Mouse (Mus musculus): Measurements from ENCODE around the gene Cntln.

DNA sequence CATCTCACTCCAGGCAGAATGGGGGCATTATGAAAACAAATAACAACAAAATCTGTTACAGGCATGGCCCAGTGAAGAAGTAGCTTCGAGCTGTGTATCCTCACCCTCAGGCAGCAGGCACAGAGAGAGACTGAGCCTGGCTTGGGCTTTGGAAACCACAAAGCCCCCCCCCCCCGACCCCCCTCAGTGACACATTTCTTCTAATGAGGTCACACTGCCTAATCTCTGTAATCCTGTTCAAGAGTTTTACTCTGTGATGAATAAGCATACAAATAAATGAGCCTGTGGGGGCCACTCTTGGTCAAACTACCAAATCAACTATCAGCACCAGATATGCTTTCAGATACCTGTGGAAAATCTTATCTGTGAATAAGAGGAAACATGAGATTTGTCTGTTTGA, 177.6 kb downstream of the Cntln start:
- no peak for TF ChIP-seq CTCF (conservative IDR thresholded peaks at IDR 0.05; ENCODE audit: insufficient read depth, insufficient read length, low read depth, low read length)
- no peak for TF ChIP-seq POLR2A (IDR thresholded peaks at IDR 0.05; ENCODE audit: low read depth, low read length)
